Mouse (Mus musculus) kidney, postnatal 4 days (tissue): ENCODE results near the gene Abhd2.
A peak's percentile ranks its signal among the peaks of the same experiment; 100 is the strongest.

Experiments
- DNase-seq, 2 experiments: peaks; one replicate each; pipeline ENCODE4 v3.0.0; 2021; ENCODE audit warnings: mixed read lengths in 2 of 2

Gene Abhd2

GRCm38 (mm10) chr7:79272789-79273718 is at the start of gene Abhd2:
TSS of gene Abhd2 (plus strand) at chr7:79273199.
- DNase-seq, result peak; percentile 100

DNA sequence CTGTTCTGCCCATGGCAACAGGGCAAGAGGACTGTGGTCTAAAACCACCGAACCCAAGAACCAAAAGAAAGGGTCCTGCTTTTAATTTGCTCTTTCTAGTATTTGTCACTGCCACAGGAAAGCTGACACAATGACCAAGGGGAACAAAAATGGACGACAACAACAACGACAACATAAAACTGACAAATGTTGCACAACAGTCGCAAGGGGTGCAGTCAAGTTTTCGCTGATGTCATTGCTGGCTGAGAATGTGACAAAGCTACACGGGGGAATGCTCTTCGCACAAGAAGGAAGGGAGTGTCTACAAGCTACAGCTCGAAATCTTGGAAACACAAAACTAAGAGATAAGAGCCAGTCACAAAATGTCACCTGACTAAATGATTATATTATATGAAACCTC is 47.5 kb upstream of the Abhd2 start:
- DNase-seq, result no peak

DNA sequence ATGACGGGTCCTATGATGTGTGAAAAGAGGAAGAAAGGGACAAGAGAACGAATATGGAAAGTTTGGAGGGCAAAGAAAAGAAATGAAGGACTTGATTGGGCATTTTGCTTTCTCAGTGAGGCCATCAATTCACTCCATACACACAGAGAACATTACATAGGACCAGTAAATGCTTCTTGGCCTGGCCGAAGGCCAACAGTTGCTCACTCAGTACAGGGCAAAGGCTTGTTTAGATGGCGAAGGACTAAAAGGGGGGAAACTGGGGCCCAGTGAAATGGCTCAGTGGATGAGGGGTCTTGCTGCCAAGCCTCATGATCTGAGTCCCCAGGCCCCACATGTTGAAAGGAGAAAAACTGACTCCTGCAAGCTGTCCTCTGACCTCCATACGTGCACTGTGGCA is 46.8 kb upstream of the Abhd2 start:
- DNase-seq, result no peak

DNA sequence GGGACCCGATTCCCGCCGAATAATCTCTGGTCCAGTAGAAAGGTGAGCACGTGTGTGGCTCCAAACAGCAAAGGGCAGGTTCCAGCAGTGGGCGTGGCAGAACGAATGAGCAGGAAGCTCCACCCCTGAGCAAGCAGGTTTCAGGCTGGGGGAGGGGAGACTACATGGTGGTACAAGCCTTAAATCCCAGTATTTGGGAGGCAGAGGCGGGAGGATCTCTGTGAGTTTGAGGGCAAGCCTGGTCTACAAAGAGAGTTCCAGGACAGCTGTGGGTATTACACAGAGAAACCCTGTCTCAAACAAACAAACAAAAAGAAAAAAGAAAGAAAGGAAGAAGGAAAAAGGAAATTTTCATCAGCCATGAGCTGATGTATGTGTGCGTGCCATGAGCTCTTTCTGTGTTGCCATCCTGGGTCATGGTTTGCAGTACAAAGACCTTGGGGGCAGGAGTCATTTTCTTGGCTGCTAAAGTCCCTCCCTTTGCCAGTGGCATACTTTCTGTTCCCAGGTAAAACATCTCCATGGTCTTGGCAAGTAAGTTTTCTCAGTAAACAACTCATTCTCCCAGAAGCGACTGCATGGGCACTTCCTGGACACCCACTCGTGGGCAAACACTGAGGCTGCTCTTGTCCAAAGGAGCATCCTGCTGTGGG is 46.0 kb upstream of the Abhd2 start:
- no peak for DNase-seq

- DNase-seq, result peak; percentile 90 to 92
Measured at GRCm38 (mm10) chr7:79228471-79228870, 44.5 kb upstream of the Abhd2 start.

DNA sequence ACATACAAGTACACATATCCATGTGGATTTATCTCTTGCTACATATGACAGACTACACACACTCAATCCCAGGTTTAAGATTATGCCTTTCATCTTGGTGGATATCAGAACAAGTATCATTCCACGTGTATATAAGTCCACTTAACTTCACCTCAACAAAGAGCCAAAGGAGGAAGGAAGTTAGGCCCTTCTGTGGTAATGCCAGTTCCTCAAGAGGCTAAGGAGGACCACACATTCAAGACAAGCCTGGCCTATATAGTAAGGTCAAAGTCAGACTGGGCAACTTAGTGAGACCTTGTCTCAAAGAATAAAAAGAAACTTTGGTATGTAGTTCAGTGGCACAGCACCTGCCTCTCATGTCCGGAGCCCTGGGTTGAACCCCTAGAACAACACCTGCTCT is 41.4 kb upstream of the Abhd2 start:
- no peak for DNase-seq

GRCm38 (mm10) chr7:79232048-79232447 is 41.0 kb upstream of the Abhd2 start:
- DNase-seq, result no peak

DNA sequence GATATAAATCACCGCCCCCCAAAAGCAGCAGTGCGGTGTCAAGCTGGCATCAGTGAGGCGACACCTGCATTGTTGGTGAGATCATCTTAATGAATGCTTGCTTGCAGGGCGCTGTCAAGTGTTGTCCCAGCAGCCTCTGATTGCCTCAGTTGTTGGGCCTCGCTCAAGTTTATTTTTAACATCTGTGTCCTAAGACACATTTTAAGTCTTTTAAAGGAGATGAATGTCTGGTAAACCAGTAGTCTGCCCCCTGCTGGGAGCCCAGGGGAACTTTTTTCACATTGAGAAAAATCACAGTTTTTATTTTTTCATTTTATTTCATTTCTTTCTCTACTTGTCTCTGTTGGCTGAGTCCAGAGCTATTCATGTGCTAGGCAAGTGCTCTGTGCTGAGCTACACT is 34.3 kb upstream of the Abhd2 start:
- DNase-seq, result peak; percentile 39 to 45

DNA sequence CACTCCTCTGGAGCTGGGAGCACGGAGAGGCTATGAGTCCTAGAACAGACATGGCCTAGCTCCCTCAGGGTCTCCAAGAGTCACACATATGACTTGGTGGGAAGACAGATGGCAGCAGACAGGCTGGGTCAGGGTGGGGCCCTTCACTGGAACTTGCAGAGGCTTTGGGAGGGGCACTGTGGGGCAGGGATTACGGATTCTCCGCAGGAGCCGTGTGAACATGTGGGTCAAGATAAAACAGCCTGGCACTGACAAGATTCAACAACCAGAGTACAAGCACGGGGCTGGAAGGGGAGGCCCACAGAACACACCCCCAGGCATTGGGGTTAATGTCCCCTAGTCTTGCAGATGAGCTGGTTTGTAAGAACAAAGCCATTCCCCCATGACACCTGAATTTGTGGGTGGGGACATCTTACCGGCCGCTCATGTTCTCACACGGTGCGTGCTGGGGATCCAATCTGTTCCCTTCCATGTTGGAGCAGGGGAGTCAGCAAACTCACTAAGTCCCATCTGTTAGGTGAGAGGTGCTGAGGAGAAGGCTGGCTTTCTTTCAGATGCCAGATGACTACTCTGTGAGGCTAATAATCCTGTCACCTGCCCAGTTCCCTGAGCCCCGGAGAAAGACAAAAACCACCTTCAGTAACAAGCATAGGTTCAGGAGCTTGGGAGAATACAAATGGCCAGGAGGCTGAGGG is 30.9 kb upstream of the Abhd2 start:
- no peak for DNase-seq

DNA sequence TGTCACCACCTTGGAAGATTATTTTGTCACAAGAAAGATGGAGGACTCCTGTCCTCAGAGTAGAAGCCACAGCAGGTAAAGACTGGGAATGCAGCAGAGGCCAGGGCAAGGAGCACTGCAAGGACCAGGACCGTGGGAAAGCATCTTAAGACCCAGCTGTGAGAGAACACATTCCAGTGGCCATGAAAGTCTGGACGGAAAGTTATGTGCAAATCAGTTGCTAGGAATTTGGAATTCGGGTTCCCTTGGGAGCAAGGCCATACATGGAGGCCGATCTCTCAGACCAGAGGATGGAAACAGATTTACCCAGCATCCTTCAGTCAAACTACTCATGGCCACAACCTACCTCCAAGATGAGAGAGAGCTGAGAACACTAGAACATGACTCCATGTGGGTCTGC is 29.8 kb upstream of the Abhd2 start:
- no peak for DNase-seq

GRCm38 (mm10) chr7:79246039-79246670 is 26.8 kb upstream of the Abhd2 start:
- peak; percentile 88 to 90 for DNase-seq

GRCm38 (mm10) chr7:79247408-79247807 is 25.6 kb upstream of the Abhd2 start:
- peak in 1 of 2 experiments; percentile 16 for DNase-seq

DNA sequence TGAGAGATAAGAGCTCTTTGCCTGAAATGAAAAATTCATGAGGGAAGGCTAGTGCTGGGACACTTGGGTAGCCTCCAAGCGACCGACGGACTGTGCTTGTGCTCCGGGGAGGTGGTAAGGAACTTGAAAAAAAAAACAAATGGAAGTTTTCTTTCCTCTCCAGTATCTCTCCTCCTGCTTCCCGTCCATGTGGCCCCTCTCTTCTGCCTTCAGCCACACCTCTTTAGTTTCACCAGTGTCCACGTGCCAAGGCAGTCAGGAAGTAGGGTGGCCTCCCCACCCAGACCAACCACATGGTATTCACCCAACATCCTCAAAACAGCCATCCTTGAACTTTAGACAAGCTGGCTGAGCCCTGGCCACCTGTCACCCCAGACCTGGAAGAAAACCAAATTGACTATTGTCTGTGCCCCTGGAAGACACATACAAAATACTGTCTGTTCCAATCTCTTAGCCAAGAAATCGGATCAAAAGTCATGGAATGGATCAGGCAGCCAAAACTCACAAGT is 25.1 kb upstream of the Abhd2 start:
- peak; percentile 40 to 50 for DNase-seq

GRCm38 (mm10) chr7:79249581-79249980 is 23.4 kb upstream of the Abhd2 start:
- DNase-seq, result no peak

- no peak for DNase-seq
Measured at GRCm38 (mm10) chr7:79254248-79254888, 18.6 kb upstream of the Abhd2 start.

DNA sequence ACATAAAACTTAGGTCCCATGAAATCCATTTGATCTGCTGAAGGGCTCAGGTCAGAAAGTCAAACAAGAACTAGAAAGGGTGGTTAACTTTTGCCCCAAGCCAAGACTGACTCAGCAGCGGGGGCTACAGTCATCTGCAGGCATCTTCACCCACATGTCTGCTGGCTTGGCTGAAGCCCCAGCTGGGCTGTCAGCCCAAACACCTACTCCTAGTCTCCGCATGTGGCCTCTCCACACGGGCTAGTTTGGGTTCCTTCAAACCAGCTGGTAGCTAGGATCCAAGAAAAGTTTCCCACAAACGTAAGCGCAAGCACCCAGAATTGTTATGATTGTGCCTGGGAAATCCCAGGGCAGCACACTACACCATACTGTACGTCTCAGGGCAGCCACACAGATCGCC is 17.6 kb upstream of the Abhd2 start:
- no peak for DNase-seq

GRCm38 (mm10) chr7:79255752-79256151 is 17.2 kb upstream of the Abhd2 start:
- DNase-seq, result no peak

DNA sequence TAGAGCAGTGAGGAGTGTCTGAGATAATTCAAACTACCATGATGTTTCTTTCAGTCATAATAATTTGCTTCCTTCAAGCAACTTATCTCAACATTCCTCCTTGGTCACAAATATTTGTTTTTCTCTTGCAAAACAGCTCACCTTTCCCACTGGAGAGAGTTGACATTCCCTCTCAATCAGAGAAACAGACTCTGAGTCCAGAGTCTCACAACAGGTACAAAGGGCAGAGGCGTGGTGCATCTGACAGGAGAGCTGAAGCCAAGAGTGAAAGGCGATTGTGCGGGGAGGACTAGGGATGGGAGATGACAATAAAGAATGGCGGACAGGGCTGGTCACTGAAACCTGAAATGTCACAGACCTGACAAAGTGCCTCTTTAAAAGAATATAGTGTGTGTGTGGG is 16.3 kb upstream of the Abhd2 start:
- no peak for DNase-seq

GRCm38 (mm10) chr7:79258981-79259542 is 13.9 kb upstream of the Abhd2 start:
- no peak for DNase-seq

DNA sequence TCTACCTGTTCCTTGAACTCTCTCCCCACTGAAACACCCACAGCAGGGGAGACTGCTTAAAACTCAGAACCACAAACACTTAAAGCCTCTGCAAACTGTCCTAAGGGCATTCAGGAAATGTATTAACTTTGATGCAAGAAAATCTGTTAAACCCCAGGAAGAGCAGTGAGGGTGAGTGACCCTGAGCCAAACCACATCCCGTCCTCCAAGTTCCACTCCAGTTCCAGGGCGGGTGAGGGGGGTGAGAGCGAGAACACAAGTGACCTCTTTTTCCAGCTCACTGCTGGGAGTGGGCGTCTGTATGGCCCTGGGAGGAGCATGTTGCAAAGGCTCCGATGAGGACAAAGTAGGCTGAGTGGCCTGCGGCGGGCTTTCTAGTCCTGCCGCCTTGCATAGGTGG is 10.5 kb upstream of the Abhd2 start:
- peak; percentile 33 to 57 for DNase-seq

GRCm38 (mm10) chr7:79263776-79264175 is 9.2 kb upstream of the Abhd2 start:
- no peak for DNase-seq

GRCm38 (mm10) chr7:79266228-79266627 is 6.8 kb upstream of the Abhd2 start:
- no peak for DNase-seq
